Mouse (Mus musculus) right cerebral cortex, postnatal 4 days (tissue): ENCODE measurements around the gene Dmtf1.
"Not testable (repeated sequence)": the region's sequence is repeated elsewhere in the genome, so short reads cannot be mapped to it uniquely, and the experiment has no call there.

Experiments used
- DNase-seq: peaks from one replicate; pipeline ENCODE4 v3.0.0-alpha.2; 2022

Dmtf1 gene

GRCm38 (mm10) chr5:9161456-9162041 is at the start of gene Dmtf1:
Gene Dmtf1, minus strand, starts transcription at chr5:9161776.
- peak; percentile 89 for DNase-seq

- no peak for DNase-seq
Measured at GRCm38 (mm10) chr5:9186467-9186866, 24.9 kb upstream of the Dmtf1 start.

GRCm38 (mm10) chr5:9173295-9173694 is 11.7 kb upstream of the Dmtf1 start:
- no peak for DNase-seq

- DNase-seq, result not testable (repeated sequence)
Measured at GRCm38 (mm10) chr5:9169328-9170005, 7.9 kb upstream of the Dmtf1 start.

GRCm38 (mm10) chr5:9166366-9166765 is 4.8 kb upstream of the Dmtf1 start:
- no peak for DNase-seq

- not testable (repeated sequence) for DNase-seq
Measured at GRCm38 (mm10) chr5:9165151-9165550, 3.6 kb upstream of the Dmtf1 start.

GRCm38 (mm10) chr5:9163411-9163810 is 1.8 kb upstream of the Dmtf1 start:
- no peak for DNase-seq

- peak; percentile 5 for DNase-seq
Measured at GRCm38 (mm10) chr5:9162088-9162487, 512 bp upstream of the Dmtf1 start.

GRCm38 (mm10) chr5:9160831-9161455 is 633 bp downstream of the Dmtf1 start:
- DNase-seq, result peak; percentile 68

GRCm38 (mm10) chr5:9157336-9157735 is 4.2 kb downstream of the Dmtf1 start:
- DNase-seq, result no peak

- DNase-seq, result no peak
Measured at GRCm38 (mm10) chr5:9156746-9157145, 4.8 kb downstream of the Dmtf1 start.

GRCm38 (mm10) chr5:9149273-9149850 is 12.2 kb downstream of the Dmtf1 start:
- DNase-seq, result no peak

- DNase-seq, result no peak
Measured at GRCm38 (mm10) chr5:9142376-9142775, 19.2 kb downstream of the Dmtf1 start.

GRCm38 (mm10) chr5:9140724-9141123 is 20.9 kb downstream of the Dmtf1 start:
- no peak for DNase-seq

- no peak for DNase-seq
Measured at GRCm38 (mm10) chr5:9135588-9135987, 26.0 kb downstream of the Dmtf1 start.

- no peak for DNase-seq
Measured at GRCm38 (mm10) chr5:9131786-9132185, 29.8 kb downstream of the Dmtf1 start.

GRCm38 (mm10) chr5:9128566-9128965 is 33.0 kb downstream of the Dmtf1 start:
- no peak for DNase-seq

- no peak for DNase-seq
Measured at GRCm38 (mm10) chr5:9124134-9124533, 37.4 kb downstream of the Dmtf1 start.

GRCm38 (mm10) chr5:9114162-9114561 is 47.4 kb downstream of the Dmtf1 start:
- DNase-seq, result no peak

GRCm38 (mm10) chr5:9111759-9112158 is 49.8 kb downstream of the Dmtf1 start:
- peak; percentile 35 for DNase-seq

- no peak for DNase-seq
Measured at GRCm38 (mm10) chr5:9111285-9111684, 50.3 kb downstream of the Dmtf1 start.

- DNase-seq, result no peak
Measured at GRCm38 (mm10) chr5:9109582-9109981, 52.0 kb downstream of the Dmtf1 start.

- no peak for DNase-seq
Measured at GRCm38 (mm10) chr5:9108490-9108889, 53.1 kb downstream of the Dmtf1 start.
